Mouse (Mus musculus) thymus, adult 2 months (tissue): Measurements from ENCODE around the gene Myh7.

Experiments used
- CTCF ChIP-seq: fragments of 200-500 bp; IDR thresholded peaks from 2 replicates; pipeline ENCODE4 v1.5.1; 2012; ENCODE audit warnings: mild to moderate bottlenecking, control low read depth, low read length, moderate library complexity, borderline replicate concordance; ENCODE audit not compliant: control insufficient read depth, poor library complexity, insufficient read depth; ENCODE audit errors: extremely low read depth
- POLR2A ChIP-seq: fragments of 200-500 bp; IDR thresholded peaks from 2 replicates; pipeline ENCODE4 v1.6.1; 2012; ENCODE audit warnings: mild to moderate bottlenecking, low read length, control low read depth, moderate library complexity; ENCODE audit not compliant: control insufficient read depth, poor library complexity, insufficient read depth; ENCODE audit errors: extremely low read depth

DNA sequence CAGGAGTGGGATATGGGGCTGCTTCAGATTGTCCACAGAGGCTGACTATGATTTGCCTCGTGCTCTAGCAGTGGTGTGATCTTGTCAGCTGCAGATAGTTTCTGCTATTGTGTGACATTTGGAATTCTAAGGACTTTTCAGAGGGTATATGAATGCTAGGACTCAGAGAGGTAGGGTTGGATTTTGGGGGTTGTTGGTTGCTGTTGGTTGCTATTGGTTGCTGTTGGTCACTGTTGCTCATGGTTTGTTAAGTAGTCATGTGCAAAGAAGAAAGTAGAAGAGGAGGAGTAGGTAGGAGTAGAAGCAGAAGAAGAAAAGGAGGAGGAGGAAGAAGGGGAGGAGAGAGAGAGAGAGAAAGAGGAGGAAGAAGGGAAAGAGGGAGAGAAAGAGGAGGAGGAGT lies 17.8 kb downstream of the Myh7 start, which contains the start of gene Gm17428:
- TF ChIP-seq CTCF, result no peak
- TF ChIP-seq POLR2A, result no peak
